Mouse (Mus musculus) splenic B cell, adult 2 months (primary cell): ENCODE results near the gene Optn.

Experiments
- DNase-seq: peaks from one replicate; pipeline ENCODE4 v3.0.0-alpha.2; 2011; ENCODE audit warnings: low read depth, low spot score
- H3K27me3 ChIP-seq: 2 replicates; pipeline ENCODE4 v1.6.1; 2012; ENCODE audit warnings: mild to moderate bottlenecking, low read length, moderate library complexity, mixed read lengths; ENCODE audit not compliant: control insufficient read depth, poor library complexity, insufficient read depth, severe bottlenecking
- H3K36me3 ChIP-seq: 2 replicates; pipeline ENCODE4 v1.6.1; 2012; ENCODE audit warnings: mild to moderate bottlenecking, low read length, moderate library complexity, mixed read lengths; ENCODE audit not compliant: control insufficient read depth, poor library complexity, insufficient read depth, severe bottlenecking

Gene Optn

DNA sequence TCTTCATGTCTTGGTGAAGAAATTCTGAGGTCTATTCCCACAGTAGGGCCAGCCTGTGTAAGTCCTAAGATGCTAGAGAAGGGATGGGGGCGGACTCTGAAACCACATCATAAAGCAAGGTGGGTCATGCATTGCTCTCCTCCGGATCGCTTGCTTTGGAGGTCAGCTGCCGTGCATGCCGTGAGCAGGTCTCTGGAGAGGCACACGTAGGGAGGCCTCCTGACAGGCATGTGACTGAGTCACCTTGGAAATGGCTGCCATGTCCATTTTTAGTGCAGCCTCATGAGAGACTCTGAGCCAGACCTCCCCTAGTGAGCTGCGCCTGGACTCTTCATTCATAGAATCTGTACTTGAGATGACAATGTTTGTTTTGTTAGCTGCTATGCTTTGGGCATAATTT lies 35.8 kb downstream of the Optn start:
- Histone ChIP-seq H3K27me3 (no peaks in the 10 kb centered on the region), H3K36me3 (no peaks in the 10 kb centered on the region)
- DNase-seq, result no peak

DNA sequence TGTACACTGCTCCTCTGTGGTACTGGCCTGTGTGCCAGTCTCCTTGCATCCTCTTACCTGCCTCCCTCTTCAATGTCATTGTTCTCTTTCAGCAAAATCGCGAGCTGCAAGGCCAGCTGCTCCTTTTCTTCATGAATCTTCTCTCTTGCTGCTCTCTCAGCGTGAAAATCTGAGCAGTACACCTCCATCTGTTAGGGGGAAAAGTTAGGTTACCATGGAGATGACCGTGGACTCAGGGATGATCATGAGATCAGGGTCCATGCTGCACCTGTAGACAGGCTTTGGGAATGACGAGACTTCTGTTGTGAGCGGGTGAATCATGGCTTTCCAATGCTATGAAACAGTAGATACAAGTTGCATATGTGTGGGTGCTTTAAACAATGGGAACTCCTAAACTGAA lies 36.8 kb downstream of the Optn start:
- H3K36me3 ChIP-seq, result no peaks in the 10 kb centered on the region
- H3K27me3 ChIP-seq, result no peaks in the 10 kb centered on the region
- DNase-seq, result no peak

DNA sequence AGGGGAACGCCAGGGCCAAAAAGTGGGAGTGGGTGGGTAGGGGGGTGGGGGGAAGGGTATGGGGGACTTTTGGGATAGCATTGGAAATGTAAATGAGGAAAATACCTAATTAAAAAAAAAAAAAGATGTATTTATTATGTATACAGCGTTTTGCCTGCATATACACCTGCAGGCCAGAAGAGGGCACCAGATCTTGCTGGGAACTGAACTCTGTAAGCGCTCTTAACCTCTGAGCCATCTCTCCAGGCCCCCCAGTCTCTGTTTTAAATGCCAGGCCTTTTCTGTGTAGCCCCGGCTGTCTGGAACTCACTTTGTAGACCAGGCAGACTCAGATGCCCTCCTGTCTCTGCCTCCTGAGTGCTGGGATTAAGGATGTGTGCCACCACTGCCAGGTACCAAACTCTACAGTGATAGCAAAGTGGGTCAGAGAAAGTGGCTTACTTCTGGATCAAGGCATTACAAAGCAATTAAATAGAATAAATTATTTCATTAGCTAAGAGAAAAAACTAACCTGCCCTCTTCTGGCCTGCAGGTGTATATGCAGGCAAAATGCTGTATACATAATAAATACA lies 38.6 kb downstream of the Optn start:
- peak; percentile 58 for DNase-seq
- H3K36me3 ChIP-seq, result no peaks in the 10 kb centered on the region
- H3K27me3 ChIP-seq, result no peaks in the 10 kb centered on the region

DNA sequence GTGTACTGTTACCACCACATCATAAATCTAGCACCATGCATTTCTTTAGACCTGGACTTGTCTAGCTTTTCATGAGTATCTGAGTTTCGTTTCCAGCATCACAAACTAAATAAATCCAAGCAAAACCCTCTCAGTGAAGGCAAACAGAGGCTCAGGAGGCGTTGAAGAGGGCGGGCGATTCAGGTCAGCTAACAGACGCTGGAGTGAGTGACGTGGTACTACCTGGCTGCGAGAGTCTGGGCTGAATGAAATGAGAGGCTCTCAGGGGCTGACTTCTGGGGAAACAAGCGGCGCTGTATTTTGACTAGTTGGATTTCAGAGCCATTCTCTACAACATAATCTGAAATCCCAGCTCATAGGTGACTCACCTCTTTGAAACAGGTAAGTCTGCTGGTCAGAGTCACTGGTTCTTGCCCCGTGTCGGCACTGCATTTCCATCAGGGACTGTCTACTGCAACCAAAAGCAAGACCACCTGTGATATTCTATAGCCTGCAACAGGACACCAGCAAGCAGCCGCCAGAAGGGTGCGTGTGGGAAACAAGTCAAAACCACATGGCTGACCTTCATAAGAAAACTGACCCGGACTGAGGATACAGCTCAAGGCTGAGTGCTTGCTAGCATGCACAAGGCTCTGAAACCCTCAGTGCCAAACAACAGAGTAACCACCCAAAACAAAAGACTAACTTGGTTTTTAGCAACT lies 40.0 kb downstream of the Optn start:
- DNase-seq, result no peak
- Histone ChIP-seq H3K36me3 (no peaks in the 10 kb centered on the region), H3K27me3 (no peaks in the 10 kb centered on the region)

DNA sequence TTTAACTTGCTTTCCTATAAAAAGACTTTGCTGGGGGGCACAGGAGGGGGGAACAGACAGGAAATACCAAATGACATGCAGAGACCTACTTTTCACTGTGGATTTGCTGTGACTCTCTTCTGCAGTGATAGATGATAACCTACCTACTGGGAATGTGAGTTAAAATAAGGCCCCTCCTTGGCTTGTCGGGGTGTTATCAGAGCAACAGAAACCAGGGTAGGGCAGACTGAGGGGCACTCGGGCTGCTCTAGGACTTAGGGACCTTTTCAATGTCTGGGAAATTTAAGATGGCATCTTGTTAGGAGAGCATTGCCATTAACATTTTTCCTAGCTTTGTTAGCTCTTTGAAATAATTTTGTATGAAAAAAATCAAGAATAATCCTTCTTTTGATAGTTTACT lies 40.6 kb downstream of the Optn start:
- no peak for DNase-seq
- Histone ChIP-seq H3K36me3 (no peaks in the 10 kb centered on the region), H3K27me3 (no peaks in the 10 kb centered on the region)

DNA sequence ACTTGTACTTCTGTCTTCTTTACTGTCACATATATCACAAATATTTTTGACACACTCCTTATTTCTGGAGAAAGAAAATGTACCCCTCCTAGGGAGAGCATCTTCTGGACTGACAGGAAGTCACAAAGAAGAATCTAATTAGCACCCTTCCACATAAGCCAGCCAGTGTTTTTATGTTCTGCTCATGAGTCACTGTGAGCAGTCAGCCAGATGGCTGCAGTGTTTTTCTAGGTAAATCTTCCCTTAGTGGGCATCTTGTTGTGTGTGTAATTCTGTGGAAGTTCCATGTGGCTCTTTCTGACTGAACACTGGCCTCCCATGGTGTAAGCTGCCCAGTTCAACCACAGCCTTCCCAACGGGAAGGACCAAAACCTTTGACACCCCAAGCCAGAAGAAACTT lies 44.1 kb downstream of the Optn start:
- H3K36me3 ChIP-seq, result no peaks in the 10 kb centered on the region
- no peak for DNase-seq
- H3K27me3 ChIP-seq, result no peaks in the 10 kb centered on the region

DNA sequence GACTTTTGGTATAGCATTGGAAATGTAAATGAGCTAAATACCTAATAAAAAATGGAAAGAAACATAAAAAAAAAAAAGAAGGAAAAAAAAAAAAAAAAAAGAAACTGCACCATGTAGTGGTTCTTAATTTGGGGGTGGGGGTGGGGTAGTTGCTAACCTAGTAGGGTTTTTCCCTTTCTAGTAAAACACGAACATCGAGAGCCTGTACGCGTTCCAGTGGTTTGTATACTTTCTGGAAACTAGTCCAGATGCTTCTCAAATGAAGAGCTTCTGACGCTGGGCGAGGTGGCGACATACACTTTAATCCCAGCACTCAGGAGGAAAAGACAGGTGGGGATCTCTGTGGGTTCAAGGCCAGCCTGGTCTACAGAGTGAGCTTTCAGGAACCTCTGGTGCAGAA lies 46.9 kb downstream of the Optn start:
- no peaks in the 10 kb centered on the region for H3K27me3 ChIP-seq
- H3K36me3 ChIP-seq, result no peaks in the 10 kb centered on the region
- DNase-seq, result no peak

DNA sequence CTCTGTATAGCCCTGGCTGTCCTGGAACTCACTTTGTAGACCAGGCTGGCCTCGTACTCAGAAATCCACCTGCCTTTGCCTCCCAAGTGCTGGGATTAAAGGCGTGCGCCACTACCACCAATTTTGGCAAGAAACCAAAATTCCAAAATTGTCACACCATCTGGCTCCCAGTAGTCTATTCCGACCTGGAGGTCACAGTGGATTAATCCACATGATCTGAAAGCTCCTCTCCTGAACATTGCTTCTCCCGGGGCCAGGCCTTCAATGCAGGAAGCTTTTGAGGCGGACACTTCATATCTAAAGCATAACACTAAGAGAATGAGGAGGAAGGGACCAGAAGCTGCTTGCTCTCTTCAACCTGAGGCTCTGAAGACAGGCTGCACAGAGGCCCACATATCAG lies 48.3 kb downstream of the Optn start:
- no peak for DNase-seq
- no peaks in the 10 kb centered on the region for H3K27me3 ChIP-seq
- H3K36me3 ChIP-seq, result no peaks in the 10 kb centered on the region

DNA sequence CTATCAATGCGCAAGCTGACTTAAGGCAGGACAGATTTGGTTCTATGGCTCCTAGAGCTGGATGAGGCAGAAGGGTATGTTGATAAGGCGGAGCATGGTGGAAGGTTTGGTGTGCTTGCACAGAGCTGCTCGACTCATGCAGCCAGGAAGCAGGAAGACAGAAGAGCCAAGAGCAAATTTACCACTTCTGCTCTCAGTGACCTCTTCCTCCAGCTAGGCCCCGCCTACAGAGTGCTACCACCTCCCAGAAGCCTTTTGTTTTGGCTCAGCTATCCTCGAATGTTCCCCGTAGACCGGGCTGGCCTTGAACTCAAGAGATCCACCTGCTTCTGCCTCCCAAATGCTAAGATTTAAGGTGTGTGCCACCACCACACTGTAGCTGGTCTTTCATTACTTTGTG lies 49.2 kb downstream of the Optn start:
- peak; percentile 15 for DNase-seq
- Histone ChIP-seq H3K27me3 (no peaks in the 10 kb centered on the region), H3K36me3 (no peaks in the 10 kb centered on the region)

DNA sequence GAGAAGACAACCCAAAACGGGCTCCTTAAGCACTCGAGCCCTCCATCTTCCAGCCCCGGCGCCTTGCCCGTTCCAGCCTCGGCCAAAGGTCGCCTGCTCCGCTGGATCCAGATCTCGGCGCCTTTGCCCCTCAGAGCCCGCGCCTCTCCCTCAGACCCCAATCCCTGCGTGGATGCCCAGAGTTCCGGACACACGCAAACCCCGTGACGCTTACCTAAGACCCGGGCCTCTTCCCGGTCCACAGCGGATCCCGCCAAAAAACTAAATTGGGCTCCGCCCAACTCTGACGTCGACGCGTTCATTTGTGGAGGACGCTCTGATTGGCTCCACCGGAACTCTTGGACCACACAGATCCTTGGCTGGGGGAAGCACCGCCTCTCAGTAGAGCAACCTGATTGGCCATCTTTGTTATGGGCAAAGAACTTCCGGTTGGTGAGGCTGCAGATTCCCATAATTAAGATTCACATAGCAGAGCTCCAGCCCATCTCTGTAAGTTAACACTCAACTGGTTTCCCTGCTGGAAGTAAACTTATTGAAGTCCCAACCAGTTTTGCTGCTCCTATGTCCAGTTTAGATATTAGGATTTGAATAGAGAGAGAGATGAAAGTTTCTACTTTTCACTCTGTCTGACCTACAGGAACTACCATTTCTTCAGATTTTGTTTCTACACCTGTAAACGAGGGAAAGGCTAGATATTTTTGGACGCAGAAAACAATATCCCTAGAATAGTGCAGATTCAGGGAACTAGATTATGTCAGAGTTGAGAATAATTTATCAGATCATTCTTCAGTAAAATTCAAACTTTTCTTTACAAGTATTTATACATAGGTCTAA lies 51.1 kb downstream of the Optn start, which contains the start of gene Mcm10:
Gene Mcm10, minus strand, starts transcription at position 301 of the 834 bp plus-strand sequence.
- peak; percentile 93 for DNase-seq
- H3K27me3 ChIP-seq, result no peaks in the 10 kb centered on the region
- no peaks in the 10 kb centered on the region for H3K36me3 ChIP-seq

DNA sequence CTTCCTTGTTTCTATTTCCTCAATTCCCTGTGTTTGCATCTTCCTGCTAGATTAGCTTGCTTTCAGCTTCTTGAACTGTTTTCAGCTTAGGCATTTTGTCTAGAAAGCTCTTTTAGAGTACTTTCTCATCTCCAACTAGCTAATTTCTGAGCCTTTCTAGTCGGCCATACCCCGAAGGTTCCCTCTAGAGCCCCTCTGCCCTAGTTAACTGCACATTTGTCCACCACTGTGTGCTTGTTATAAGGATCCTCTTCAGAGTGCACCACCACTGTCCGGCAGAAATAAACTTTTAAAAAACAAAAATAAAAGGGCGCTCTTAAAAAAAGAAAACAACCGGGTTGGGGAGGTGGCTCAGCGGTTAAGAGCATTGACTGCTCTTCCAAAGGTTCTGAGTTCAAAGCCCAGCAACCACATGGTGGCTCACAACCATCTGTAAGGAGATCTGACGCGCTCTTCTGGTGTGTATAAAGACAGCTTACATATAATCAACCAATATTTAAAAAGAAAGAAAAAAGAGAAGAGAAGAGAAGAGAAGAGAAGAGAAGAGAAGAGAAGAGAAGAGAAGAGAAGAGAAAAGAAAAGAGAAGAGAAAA lies 51.9 kb downstream of the Optn start:
- Histone ChIP-seq H3K36me3 (no peaks in the 10 kb centered on the region), H3K27me3 (no peaks in the 10 kb centered on the region)
- DNase-seq, result no peak

DNA sequence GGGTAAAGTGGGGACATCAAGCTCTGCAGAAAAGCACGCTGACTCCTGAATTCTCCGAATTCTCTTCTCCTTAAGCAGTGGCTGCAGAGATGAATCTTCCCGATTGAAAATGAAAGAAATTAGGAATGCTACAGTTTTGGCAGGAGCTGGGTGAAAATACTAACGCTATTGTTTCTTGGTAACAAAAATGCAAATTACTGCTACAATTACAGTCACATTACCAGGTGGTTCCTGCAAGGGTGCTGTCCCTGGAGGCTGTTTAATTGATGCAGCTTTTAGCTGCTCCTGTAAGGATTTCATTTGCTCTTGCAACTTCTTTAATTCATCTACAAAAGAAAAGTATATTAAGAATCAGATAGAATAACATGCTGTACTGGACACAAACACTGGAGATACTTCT lies 56.7 kb downstream of the Optn start:
- no peak for DNase-seq
- H3K27me3 ChIP-seq, result no peaks in the 10 kb centered on the region
- H3K36me3 ChIP-seq, result no peaks in the 10 kb centered on the region

DNA sequence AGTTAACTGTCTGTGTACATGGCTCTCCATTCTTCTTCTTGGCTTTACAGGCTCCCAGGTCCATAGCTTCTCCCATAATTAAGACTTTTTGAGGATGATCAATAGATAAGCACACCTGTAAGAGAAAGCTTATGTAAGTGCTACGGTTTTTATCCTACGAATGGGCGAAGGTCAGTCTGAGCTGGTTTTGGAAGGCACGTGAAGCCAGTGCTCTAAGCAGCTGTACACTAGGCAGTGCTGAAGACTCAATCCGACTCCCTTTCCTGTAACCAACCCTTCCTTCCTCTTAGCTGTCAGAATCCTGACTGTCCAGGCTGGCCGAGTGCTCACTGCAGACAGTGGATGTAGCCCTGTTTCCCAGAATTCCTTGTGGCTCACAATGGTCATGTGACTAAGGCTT lies 62.6 kb downstream of the Optn start:
- DNase-seq, result no peak
- Histone ChIP-seq H3K27me3 (no peaks in the 10 kb centered on the region), H3K36me3 (no peaks in the 10 kb centered on the region)

DNA sequence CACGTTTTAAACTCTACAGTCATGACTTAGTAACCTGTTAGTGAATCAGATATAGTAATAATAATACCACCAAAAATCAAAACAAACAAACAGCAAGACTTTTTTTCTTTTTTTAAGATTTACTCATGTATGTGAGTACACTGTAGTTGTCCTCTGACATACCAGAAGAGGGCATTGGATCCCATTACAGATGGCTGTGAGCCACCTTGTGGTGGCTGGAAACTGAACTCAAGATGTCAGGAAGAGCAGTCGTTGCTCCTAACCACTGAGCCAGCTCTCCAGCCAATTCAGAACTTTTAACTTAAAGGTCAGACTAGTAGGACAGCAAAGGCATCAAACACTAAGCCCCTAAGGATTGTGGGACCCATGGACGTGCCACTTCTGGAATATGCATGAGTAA lies 64.9 kb downstream of the Optn start:
- DNase-seq, result peak; percentile 8
- Histone ChIP-seq H3K36me3 (no peaks in the 10 kb centered on the region), H3K27me3 (no peaks in the 10 kb centered on the region)

DNA sequence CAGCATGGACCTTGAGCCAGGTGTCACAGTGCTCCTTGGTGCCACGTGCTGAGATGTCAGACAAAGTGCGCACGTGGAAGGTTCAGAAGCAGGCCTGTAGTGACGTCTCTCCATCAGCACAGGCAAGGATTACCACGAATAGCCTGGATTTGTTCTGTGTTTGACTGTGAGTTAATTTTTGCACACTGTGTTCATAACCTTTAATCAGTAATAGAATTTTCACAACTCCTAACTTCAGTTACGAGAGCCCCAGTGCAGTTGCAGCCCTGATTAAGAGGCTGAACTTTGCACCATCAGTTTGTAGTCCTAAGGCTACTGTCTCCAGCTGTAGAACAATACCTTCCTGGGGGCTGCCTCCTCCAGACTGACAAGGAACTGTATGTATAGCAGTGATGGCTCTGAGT lies 67.4 kb downstream of the Optn start:
- Histone ChIP-seq H3K27me3 (no peaks in the 10 kb centered on the region), H3K36me3 (no peaks in the 10 kb centered on the region)
- DNase-seq, result no peak
